8 mouse cellular contexts compared by ENCODE assay signal in genomic region chr17:28313212-28313879, GRCm38 (mm10). TPM values are rescaled to one million over a fixed set of nuclear protein-coding genes. Genes with fewer than 3 reads are reported as not detected.
DNase-seq lines count a peak whose midpoint lies in the region; ATAC-seq and TF ChIP-seq lines count a peak whose summit lies in the region.

TSS of gene Fance (plus strand) at chr17:28313519.

- DNase-seq in 3T3-L1 (ENCODE audit: low read depth, low spot score) = peak; percentile 100
- peak; percentile 77 to 89 for DNase-seq in adrenal gland, postnatal 4 days (ENCODE audit: low spot score in 2 of 2)
- DNase-seq in embryonic facial prominence, embryonic 14.5 days (ENCODE audit: low spot score) = peak; percentile 100
- peak; percentile 92 to 96 for DNase-seq in heart, adult 2 months
- peak; percentile 98 for DNase-seq in kidney, adult 8-10 months
- DNase-seq in spleen, postnatal 10 days (ENCODE audit: low spot score in 2 of 2) = peak; percentile 89 to 99

- H3K9me3 ChIP-seq in embryonic facial prominence, embryonic 14.5 days (ENCODE audit: control insufficient read depth, low read length) = no peaks in the 10 kb centered on the region
- H3K9me3 ChIP-seq in limb, embryonic 13.5 days = no peaks in the 10 kb centered on the region
- H3K9me3 ChIP-seq in midbrain, embryonic 16.5 days (replicated peaks; ENCODE audit: control insufficient read depth, low read length, poor library complexity, severe bottlenecking) = no peaks in the 10 kb centered on the region

- under 1% methylated on average over 52 of the region's 69 CpGs for WGBS in embryonic facial prominence, embryonic 14.5 days
- 1% methylated on average over 69 of the region's 69 CpGs for WGBS in heart, adult 2 months
- under 1% methylated on average over 68 of the region's 69 CpGs for WGBS in limb, embryonic 13.5 days
- under 1% methylated on average over 45 of the region's 69 CpGs for WGBS in midbrain, embryonic 16.5 days

- peak within 1 kb of the TSS; percentile 87 for H3K4me3 ChIP-seq in embryonic facial prominence, embryonic 14.5 days (ENCODE audit: low read depth, low read length)
- H3K4me3 ChIP-seq in heart, adult 2 months = peak within 1 kb of the TSS; percentile 92
- H3K4me3 ChIP-seq in limb, embryonic 13.5 days = peak within 1 kb of the TSS; percentile 78
- peak within 1 kb of the TSS; percentile 78 for H3K4me3 ChIP-seq in midbrain, embryonic 16.5 days (ENCODE audit: low read depth, low read length)

- peaks cover 25% of the 10 kb centered on the region for H3K36me3 ChIP-seq in embryonic facial prominence, embryonic 14.5 days (ENCODE audit: control insufficient read depth, insufficient read depth, low read length)
- H3K36me3 ChIP-seq in heart, adult 2 months (ENCODE audit: control insufficient read depth, insufficient read depth, low read length) = no peaks in the 10 kb centered on the region
- peaks cover 29% of the 10 kb centered on the region for H3K36me3 ChIP-seq in limb, embryonic 13.5 days
- peaks cover 5% of the 10 kb centered on the region; the same call in 1 of the 2 replicates for H3K36me3 ChIP-seq in midbrain, embryonic 16.5 days (ENCODE audit: control insufficient read depth, insufficient read depth, low read length)

- H3K9ac ChIP-seq in embryonic facial prominence, embryonic 14.5 days (ENCODE audit: low read depth, low read length) = peak within 1 kb of the TSS; percentile 92
- peak within 1 kb of the TSS; percentile 94 for H3K9ac ChIP-seq in heart, adult 2 months (ENCODE audit: low read depth, low read length)
- H3K9ac ChIP-seq in limb, embryonic 13.5 days = peak within 1 kb of the TSS; percentile 91
- H3K9ac ChIP-seq in midbrain, embryonic 16.5 days (ENCODE audit: low read depth, low read length) = peak within 1 kb of the TSS; percentile 87

- peak within 1 kb of the TSS; percentile 94 for H3K27ac ChIP-seq in embryonic facial prominence, embryonic 14.5 days (replicated peaks; ENCODE audit: low read depth, low read length)
- H3K27ac ChIP-seq in heart, adult 2 months = peak within 1 kb of the TSS; percentile 94
- H3K27ac ChIP-seq in limb, embryonic 13.5 days = peak within 1 kb of the TSS; percentile 92
- H3K27ac ChIP-seq in midbrain, embryonic 16.5 days (ENCODE audit: low read length) = peak within 1 kb of the TSS; percentile 87

- TF ChIP-seq CTCF in heart, adult 2 months (IDR thresholded peaks at IDR 0.05) = peak; percentile 36

- no peaks in the 10 kb centered on the region for H3K27me3 ChIP-seq in embryonic facial prominence, embryonic 14.5 days (replicated peaks; ENCODE audit: control insufficient read depth, insufficient read depth, low read length)
- no peaks in the 10 kb centered on the region for H3K27me3 ChIP-seq in heart, adult 2 months (ENCODE audit: control insufficient read depth, insufficient read depth, low read length)
- no peaks in the 10 kb centered on the region for H3K27me3 ChIP-seq in limb, embryonic 13.5 days
- no peaks in the 10 kb centered on the region for H3K27me3 ChIP-seq in midbrain, embryonic 16.5 days (ENCODE audit: control insufficient read depth, insufficient read depth, low read depth, low read length)

- intact Hi-C loops in heart, adult 2 months (cut with DNase I) = loop anchor here (2.0 kb wide), 1 partner anchor 15 kb away; the partner anchor contains the start of gene Rpl10a

- peak; percentile 98 for ATAC-seq in embryonic facial prominence, embryonic 14.5 days (ENCODE audit: low read depth)
- peak; percentile 98 for ATAC-seq in limb, embryonic 13.5 days (ENCODE audit: low FRiP score, low read depth)
- peak; percentile 98 for ATAC-seq in midbrain, embryonic 16.5 days

- H3K4me1 ChIP-seq in embryonic facial prominence, embryonic 14.5 days (ENCODE audit: control insufficient read depth, insufficient read depth, low read length) = peaks cover 10% of the 10 kb centered on the region
- peaks cover 5% of the 10 kb centered on the region for H3K4me1 ChIP-seq in heart, adult 2 months (ENCODE audit: control insufficient read depth, insufficient read depth, low read length)
- H3K4me1 ChIP-seq in limb, embryonic 13.5 days = peaks cover 33% of the 10 kb centered on the region
- H3K4me1 ChIP-seq in midbrain, embryonic 16.5 days (ENCODE audit: control insufficient read depth, insufficient read depth, low read length) = peaks cover 18% of the 10 kb centered on the region

- no peaks in the 10 kb centered on the region for H3K79me2 ChIP-seq in heart, adult 2 months (replicated peaks; ENCODE audit: control insufficient read depth, insufficient read depth, low read length)

- 0 out of 2 replicates have a peak, but pooled peaks have one; percentile 39 for TF ChIP-seq EP300 in heart, adult 2 months (IDR thresholded peaks at IDR 0.05; ENCODE audit: insufficient read depth, low read depth, low read length)

- peak; percentile 89 for TF ChIP-seq POLR2A in heart, adult 2 months (IDR thresholded peaks at IDR 0.05; ENCODE audit: insufficient read depth, low read depth, low read length)

- peak within 1 kb of the TSS; percentile 75 for H3K4me2 ChIP-seq in embryonic facial prominence, embryonic 14.5 days (ENCODE audit: low read depth, low read length)
- peak within 1 kb of the TSS; percentile 82 for H3K4me2 ChIP-seq in limb, embryonic 13.5 days (replicated peaks)
- H3K4me2 ChIP-seq in midbrain, embryonic 16.5 days (ENCODE audit: low read length) = peak within 1 kb of the TSS; percentile 65

RNA-seq across cellular contexts. Expression of gene Fance, which starts in this region (rescaled TPM):
- total RNA-seq in adrenal gland, postnatal 4 days (2021) = 10 to 100 TPM; 38.6 to 49.3 TPM
- 26.1 and 30.6 TPM in 2 replicates for polyA plus RNA-seq in embryonic facial prominence, embryonic 14.5 days (2014; fragmentation: Nextera tagmentation; extraction: Ambion mirVana)
- 10 to 100 TPM; 11.2 to 12.0 TPM for total RNA-seq in heart, adult 2 months (2021)
- polyA plus RNA-seq in heart, adult 2 months (2012; rRNA removed) = 7.4 and 11.8 TPM in 2 replicates
- polyA plus RNA-seq in limb, embryonic 13.5 days (2015; fragmentation: Nextera tagmentation; extraction: Ambion mirVana) = 36.0 and 37.3 TPM in 2 replicates
- 25.2 and 26.3 TPM in 2 replicates for polyA plus RNA-seq in midbrain, embryonic 16.5 days (2015; fragmentation: Nextera tagmentation; extraction: Ambion mirVana)

Comparison
In these comparisons a context has a peak if more than half of its experiments do, and no peak if none do; other contexts are left out.
1. Peak in every context shown above with its lines: DNase-seq, ATAC-seq, H3K4me3 ChIP-seq and H3K27ac ChIP-seq.